Mouse (Mus musculus) cerebellum, adult 2 months (tissue): ENCODE data around the gene Katnal1. TPM values are rescaled to one million over a fixed set of nuclear protein-coding genes. Genes with fewer than 3 reads are reported as not detected.
A peak's percentile ranks its signal among the peaks of the same experiment; 100 is the strongest.

Source experiments
- DNase-seq, 2 experiments: peaks; one replicate each; pipeline ENCODE4 v3.0.0; 2021
- H3K27ac ChIP-seq: fragments of 200-500 bp; 2 replicates; pipeline ENCODE4 v1.5.1; 2012; ENCODE audit warnings: low read length, control low read depth, inconsistent platforms; ENCODE audit not compliant: insufficient read depth
- H3K27me3 ChIP-seq: fragments of 200-500 bp; 2 replicates; pipeline ENCODE4 v1.6.1; 2012; ENCODE audit warnings: inconsistent platforms, mild to moderate bottlenecking, low read length, moderate library complexity; ENCODE audit not compliant: control insufficient read depth, insufficient read depth
- H3K4me1 ChIP-seq: fragments of 200-500 bp; 2 replicates; pipeline ENCODE4 v1.6.1; 2011; ENCODE audit warnings: low read length; ENCODE audit not compliant: control insufficient read depth, insufficient read depth
- H3K4me3 ChIP-seq: fragments of 200-500 bp; replicated peaks from 2 replicates; pipeline ENCODE3; 2011; ENCODE audit warnings: mild to moderate bottlenecking, low read depth, low read length, control low read depth; ENCODE audit not compliant: insufficient read depth
- CTCF ChIP-seq: fragments of 200-500 bp; IDR thresholded peaks from 2 replicates; pipeline ENCODE4 v1.5.1; 2011; ENCODE audit warnings: low read depth, mild to moderate bottlenecking, control low read depth, low read length, moderate library complexity, borderline replicate concordance; ENCODE audit not compliant: insufficient read depth
- POLR2A ChIP-seq: fragments of 200-500 bp; IDR thresholded peaks from 2 replicates; pipeline ENCODE4 v1.6.1; 2011; ENCODE audit warnings: low read length, control low read depth, borderline replicate concordance; ENCODE audit not compliant: insufficient read depth
- WGBS: fragments of 180-500 bp; shearing (Covaris S2); methylation state at CpG from one replicate; pipeline ENCODE4 v1.1.7; 2018; 5-methylcytosine and 5-hydroxymethylcytosine counted together
- polyA plus RNA-seq: library from polyadenylated mRNA; depleted of rRNA; stranded (reverse); fragments of >200 nt; gene quantifications from 2 replicates; pipeline ENCODE4 v1.2.3, GENCODE M21; 2012

Katnal1 gene
- polyA plus RNA-seq, 1 experiment: 41.0 TPM

- H3K27me3 ChIP-seq: no peaks in the 10 kb centered on the region
- no peak overlapping the region for H3K4me3 ChIP-seq
- no peak overlapping the region for H3K27ac ChIP-seq
- H3K4me1 ChIP-seq: no peaks in the 10 kb centered on the region
- DNase-seq: no peak
- TF ChIP-seq POLR2A (no peak), CTCF (no peak)
- 94% methylated on average over 4 of the region's 4 CpGs for WGBS
Measured at GRCm38 (mm10) chr5:148890237-148890636, 38.9 kb downstream of the Katnal1 start.

- no peak for DNase-seq
- WGBS: 91% methylated on average over 6 of the region's 6 CpGs
- TF ChIP-seq POLR2A (no peak), CTCF (no peak)
- Histone ChIP-seq H3K4me3 (no peak overlapping the region), H3K27me3 (no peaks in the 10 kb centered on the region), H3K4me1 (no peaks in the 10 kb centered on the region), H3K27ac (no peak overlapping the region)
Measured at GRCm38 (mm10) chr5:148888032-148888431, 41.1 kb downstream of the Katnal1 start.

- WGBS: 44% methylated on average over 22 of the region's 22 CpGs
- no peak for TF ChIP-seq CTCF
- no peak for TF ChIP-seq POLR2A
- no peak for DNase-seq
- H3K27ac ChIP-seq: no peak overlapping the region
- H3K4me1 ChIP-seq: no peaks in the 10 kb centered on the region
- H3K27me3 ChIP-seq: no peaks in the 10 kb centered on the region
- no peak overlapping the region for H3K4me3 ChIP-seq
Measured at GRCm38 (mm10) chr5:148885821-148886609, 43.1 kb downstream of the Katnal1 start.

- DNase-seq: no peak
- H3K4me3 ChIP-seq: no peak overlapping the region
- H3K4me1 ChIP-seq: no peaks in the 10 kb centered on the region
- H3K27ac ChIP-seq: no peak overlapping the region
- no peaks in the 10 kb centered on the region for H3K27me3 ChIP-seq
- TF ChIP-seq CTCF (no peak), POLR2A (no peak)
- 43% methylated on average over 8 of the region's 8 CpGs for WGBS
Measured at GRCm38 (mm10) chr5:148883671-148884070, 45.4 kb downstream of the Katnal1 start.

- Histone ChIP-seq H3K4me1 (no peaks in the 10 kb centered on the region), H3K27me3 (no peaks in the 10 kb centered on the region), H3K4me3 (no peak overlapping the region), H3K27ac (no peak overlapping the region)
- TF ChIP-seq POLR2A: no peak
- TF ChIP-seq CTCF: peak; percentile 32; the same call in 1 of the 2 replicates
- DNase-seq: no peak
- WGBS: 94% methylated on average over 6 of the region's 6 CpGs
Measured at GRCm38 (mm10) chr5:148879218-148879617, 49.9 kb downstream of the Katnal1 start.

- Histone ChIP-seq H3K4me3 (no peak overlapping the region), H3K27ac (no peak overlapping the region), H3K4me1 (no peaks in the 10 kb centered on the region), H3K27me3 (no peaks in the 10 kb centered on the region; the same call in 1 of the 2 replicates)
- WGBS: 84% methylated on average over 8 of the region's 8 CpGs
- TF ChIP-seq CTCF (no peak), POLR2A (no peak)
- no peak for DNase-seq
Measured at GRCm38 (mm10) chr5:148873116-148873515, 56.0 kb downstream of the Katnal1 start.

GRCm38 (mm10) chr5:148869583-148869982 lies 59.5 kb downstream of the Katnal1 start:
- 57% methylated on average over 3 of the region's 3 CpGs for WGBS
- no peak for TF ChIP-seq POLR2A
- TF ChIP-seq CTCF: no peak
- no peak for DNase-seq
- H3K27me3 ChIP-seq: no peaks in the 10 kb centered on the region; the same call in 1 of the 2 replicates
- no peaks in the 10 kb centered on the region for H3K4me1 ChIP-seq
- no peak overlapping the region for H3K4me3 ChIP-seq
- no peak overlapping the region for H3K27ac ChIP-seq

- H3K4me3 ChIP-seq: no peak overlapping the region
- no peak for TF ChIP-seq POLR2A
- no peak for DNase-seq
- WGBS: 69% methylated on average over 6 of the region's 6 CpGs
- no peaks in the 10 kb centered on the region; the same call in 1 of the 2 replicates for H3K27me3 ChIP-seq
- H3K27ac ChIP-seq: no peak overlapping the region
- H3K4me1 ChIP-seq: no peaks in the 10 kb centered on the region
Measured at GRCm38 (mm10) chr5:148867766-148868165, 61.4 kb downstream of the Katnal1 start.
